Mouse (Mus musculus) ES-Bruce4 (cell line): Measurements from ENCODE around the gene Tubgcp3. TPM values are rescaled to one million over a fixed set of nuclear protein-coding genes. Genes with fewer than 3 reads are reported as not detected.

Experiments
- H3K27ac ChIP-seq: 2 replicates; pipeline ENCODE4 v1.5.1; 2012; ENCODE audit warnings: low read length, inconsistent platforms; ENCODE audit not compliant: insufficient read depth
- H3K27me3 ChIP-seq: 2 replicates; pipeline ENCODE4 v1.6.1; 2012; ENCODE audit warnings: mild to moderate bottlenecking, low read length, inconsistent platforms; ENCODE audit not compliant: control insufficient read depth, poor library complexity, insufficient read depth, severe bottlenecking
- H3K36me3 ChIP-seq: 2 replicates; pipeline ENCODE4 v1.6.1; 2012; ENCODE audit warnings: inconsistent platforms, mild to moderate bottlenecking, low read length, moderate library complexity; ENCODE audit not compliant: control insufficient read depth, poor library complexity, insufficient read depth, severe bottlenecking
- H3K4me1 ChIP-seq: one replicate; pipeline ENCODE4 v1.8.1; 2011; ENCODE audit warnings: low read length; ENCODE audit not compliant: control insufficient read depth, insufficient read depth
- H3K4me3 ChIP-seq: 2 replicates; pipeline ENCODE4 v1.5.1; 2011; ENCODE audit warnings: low read depth, mild to moderate bottlenecking, low read length
- H3K9ac ChIP-seq: 2 replicates; pipeline ENCODE4 v1.6.1; 2012; ENCODE audit warnings: low read depth, mild to moderate bottlenecking, inconsistent platforms; ENCODE audit not compliant: poor library complexity, severe bottlenecking
- H3K9me3 ChIP-seq: replicated peaks from 2 replicates; pipeline ENCODE4 v1.6.1; 2012; ENCODE audit warnings: mild to moderate bottlenecking, low read length, inconsistent platforms; ENCODE audit not compliant: control insufficient read depth, poor library complexity, insufficient read depth, severe bottlenecking
- CTCF ChIP-seq: IDR thresholded peaks from one replicate; pipeline ENCODE4 v1.8.1; 2011; ENCODE audit warnings: low read depth, low read length
- EP300 ChIP-seq: IDR thresholded peaks from 2 replicates; pipeline ENCODE4 v1.6.1; 2011; ENCODE audit warnings: low read depth, low read length; ENCODE audit not compliant: insufficient read depth
- POLR2A ChIP-seq: IDR thresholded peaks from one replicate; pipeline ENCODE4 v1.8.1; 2011; ENCODE audit warnings: low read length; ENCODE audit not compliant: insufficient read depth
- polyA plus RNA-seq: library from polyadenylated mRNA; stranded (reverse); fragments of >200 nt; gene quantifications from 2 replicates; pipeline ENCODE4 v1.2.4, GENCODE M21; 2011; ENCODE audit warnings: low read depth; ENCODE audit not compliant: missing spikeins, insufficient read depth, insufficient read length

The Tubgcp3 gene
- polyA plus RNA-seq, 1 experiment = 36.4 TPM

- H3K27me3 ChIP-seq = no peaks in the 10 kb centered on the region
- no peaks in the 10 kb centered on the region for H3K36me3 ChIP-seq
- H3K4me1 ChIP-seq = no peaks in the 10 kb centered on the region
- TF ChIP-seq CTCF = no peak
- TF ChIP-seq POLR2A = no peak
- TF ChIP-seq EP300 = no peak
- H3K4me3 ChIP-seq = no peak within 1 kb of the TSS
- no peak within 1 kb of the TSS for H3K27ac ChIP-seq
- no peaks in the 10 kb centered on the region for H3K9me3 ChIP-seq
- no peak within 1 kb of the TSS for H3K9ac ChIP-seq
These were observed 99.1 kb downstream of the Tubgcp3 start, which contains the start of gene Spaca7 for GRCm38 (mm10) chr8:12572814-12573534. Gene Spaca7, plus strand, starts transcription at chr8:12573029.

- TF ChIP-seq POLR2A (no peak), CTCF (no peak), EP300 (no peak)
- H3K27ac ChIP-seq = no peak overlapping the region
- no peak overlapping the region for H3K4me3 ChIP-seq
- no peaks in the 10 kb centered on the region for H3K9me3 ChIP-seq
- H3K27me3 ChIP-seq = no peaks in the 10 kb centered on the region
- no peaks in the 10 kb centered on the region for H3K4me1 ChIP-seq
- no peak overlapping the region for H3K9ac ChIP-seq
- H3K36me3 ChIP-seq = no peaks in the 10 kb centered on the region
These were observed 105.5 kb downstream of the Tubgcp3 start for GRCm38 (mm10) chr8:12566509-12566908.

- Histone ChIP-seq H3K27ac (no peak overlapping the region), H3K4me1 (no peaks in the 10 kb centered on the region), H3K4me3 (no peak overlapping the region), H3K27me3 (no peaks in the 10 kb centered on the region), H3K36me3 (no peaks in the 10 kb centered on the region), H3K9ac (no peak overlapping the region), H3K9me3 (no peaks in the 10 kb centered on the region)
- TF ChIP-seq EP300 = no peak
- TF ChIP-seq POLR2A = no peak
- no peak for TF ChIP-seq CTCF
These were observed 106.6 kb downstream of the Tubgcp3 start for GRCm38 (mm10) chr8:12565488-12565887.

- Histone ChIP-seq H3K27me3 (no peaks in the 10 kb centered on the region), H3K4me3 (no peak overlapping the region)
- TF ChIP-seq CTCF (peak; percentile 79), EP300 (no peak)
These were observed 107.7 kb downstream of the Tubgcp3 start for GRCm38 (mm10) chr8:12564307-12564706.

More at GRCm38 (mm10) chr8:12564307-12564706, 107.7 kb downstream of the Tubgcp3 start:
- Histone ChIP-seq H3K9me3 (no peaks in the 10 kb centered on the region), H3K36me3 (no peaks in the 10 kb centered on the region), H3K4me1 (no peaks in the 10 kb centered on the region), H3K27ac (no peak overlapping the region), H3K9ac (no peak overlapping the region)

Other genes with a start within 250 kb of the Tubgcp3 start
- not detected in 2 replicates for gene Spaca7, start 99.2 kb downstream of the Tubgcp3 start, polyA plus RNA-seq
- gene Atp11a, start 84.8 kb upstream of the Tubgcp3 start, polyA plus RNA-seq = 58.5 TPM in 2 replicates
- gene Mcf2l, start 201.6 kb upstream of the Tubgcp3 start, polyA plus RNA-seq = 15.5 and 18.3 TPM in 2 replicates